Mouse (Mus musculus) cerebellum, adult 18-20 months (tissue): Measurements from ENCODE around the gene Anxa6.

Experiments used
- DNase-seq, 2 experiments: peaks; one replicate each; pipeline ENCODE4 v3.0.0; 2021

Anxa6 gene

GRCm38 (mm10) chr11:54988754-54989349 is 44.4 kb downstream of the Anxa6 start:
- no peak for DNase-seq

GRCm38 (mm10) chr11:54987974-54988373 is 45.3 kb downstream of the Anxa6 start:
- peak in 1 of 2 experiments; percentile 31 for DNase-seq

GRCm38 (mm10) chr11:54985086-54985485 is 48.2 kb downstream of the Anxa6 start:
- DNase-seq, result no peak

GRCm38 (mm10) chr11:54984581-54984980 is 48.7 kb downstream of the Anxa6 start:
- no peak for DNase-seq

- DNase-seq, result peak; percentile 80 to 85
Measured at GRCm38 (mm10) chr11:54984085-54984484, 49.2 kb downstream of the Anxa6 start.

GRCm38 (mm10) chr11:54982520-54982919 is 50.7 kb downstream of the Anxa6 start:
- DNase-seq, result no peak

GRCm38 (mm10) chr11:54981630-54982029 is 51.6 kb downstream of the Anxa6 start:
- no peak for DNase-seq

- DNase-seq, result no peak
Measured at GRCm38 (mm10) chr11:54977385-54977937, 55.8 kb downstream of the Anxa6 start.

- DNase-seq, result no peak
Measured at GRCm38 (mm10) chr11:54976351-54976750, 56.9 kb downstream of the Anxa6 start.

GRCm38 (mm10) chr11:54975756-54976155 is 57.5 kb downstream of the Anxa6 start:
- DNase-seq, result no peak

- DNase-seq, result no peak
Measured at GRCm38 (mm10) chr11:54975340-54975739, 57.9 kb downstream of the Anxa6 start.

GRCm38 (mm10) chr11:54974639-54975038 is 58.6 kb downstream of the Anxa6 start:
- DNase-seq, result no peak

GRCm38 (mm10) chr11:54973481-54974212 is 59.6 kb downstream of the Anxa6 start:
- no peak for DNase-seq

- DNase-seq, result no peak
Measured at GRCm38 (mm10) chr11:54972789-54973188, 60.5 kb downstream of the Anxa6 start.

- no peak for DNase-seq
Measured at GRCm38 (mm10) chr11:54972049-54972723, 61.1 kb downstream of the Anxa6 start.

- no peak for DNase-seq
Measured at GRCm38 (mm10) chr11:54971365-54972048, 61.7 kb downstream of the Anxa6 start.

- DNase-seq, result no peak
Measured at GRCm38 (mm10) chr11:54965234-54965633, 68.0 kb downstream of the Anxa6 start.

GRCm38 (mm10) chr11:54962810-54963209 is 70.4 kb downstream of the Anxa6 start, which contains the start of gene Tnip1:
Gene Tnip1, minus strand, starts transcription at chr11:54962917.
- no peak for DNase-seq

GRCm38 (mm10) chr11:54961921-54962320 is 71.3 kb downstream of the Anxa6 start:
- DNase-seq, result no peak

- DNase-seq, result no peak
Measured at GRCm38 (mm10) chr11:54961164-54961850, 71.9 kb downstream of the Anxa6 start.

- DNase-seq, result no peak
Measured at GRCm38 (mm10) chr11:54960251-54960650, 73.0 kb downstream of the Anxa6 start.

- no peak for DNase-seq
Measured at GRCm38 (mm10) chr11:54958571-54959073, 74.6 kb downstream of the Anxa6 start.
